Mouse (Mus musculus) layer of hippocampus, adult 11-12 months (tissue): ENCODE results near the gene Dnal4.

Source experiments
- DNase-seq: peaks from one replicate; pipeline ENCODE4 v3.0.0; 2022; ENCODE audit warnings: low spot score

Dnal4 gene

DNA sequence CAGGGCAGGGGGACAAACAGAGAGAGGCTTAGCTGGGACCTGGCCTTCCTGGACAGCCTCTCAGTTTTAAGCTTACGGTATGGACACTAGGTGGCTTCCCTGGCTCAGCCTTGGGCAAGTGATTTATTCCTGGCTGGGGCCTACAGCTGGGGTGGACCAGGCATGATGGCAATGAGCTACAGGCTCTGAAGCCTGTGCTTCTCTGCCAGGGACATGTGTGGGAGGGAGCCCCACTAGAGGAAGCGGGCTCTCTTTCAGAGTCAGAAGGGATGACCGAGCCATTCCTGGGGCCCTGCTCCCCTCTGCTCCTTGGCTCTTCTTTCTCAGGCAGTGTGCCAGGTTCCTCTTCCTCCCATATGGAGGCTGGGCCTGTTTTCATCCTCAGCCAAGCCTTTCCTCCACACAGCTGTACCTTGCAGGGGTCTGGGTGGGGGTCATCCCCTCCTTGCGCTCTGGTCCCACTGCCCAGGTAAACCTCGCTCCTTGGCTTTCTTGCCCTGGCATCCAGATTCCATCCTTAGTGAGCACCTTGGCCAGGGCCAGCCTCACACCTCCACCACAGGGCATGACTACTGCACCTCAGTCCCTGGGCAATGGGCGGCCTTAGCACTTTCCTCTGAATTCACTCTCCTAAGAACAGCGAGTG is 13.9 kb downstream of the Dnal4 start:
- no peak for DNase-seq

DNA sequence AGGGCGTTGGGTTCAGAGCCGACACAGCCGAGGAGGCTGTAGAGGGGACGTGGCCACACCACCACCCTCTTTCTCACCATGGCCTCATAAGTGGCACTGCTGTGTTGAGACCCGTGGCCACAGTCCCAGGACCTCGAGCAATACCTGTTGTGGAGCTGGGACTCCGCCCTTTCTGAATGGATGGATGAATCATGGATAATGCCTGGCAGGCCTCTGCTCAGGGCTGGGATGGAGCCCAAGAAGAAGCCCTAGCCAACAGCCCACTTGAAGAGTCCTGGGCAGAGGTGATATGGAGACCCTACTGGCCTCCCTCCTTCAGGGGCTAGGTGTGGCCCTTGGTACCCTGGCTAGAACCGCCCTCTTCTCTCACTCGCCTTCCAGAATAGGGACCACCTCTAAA is 14.6 kb downstream of the Dnal4 start:
- no peak for DNase-seq

DNA sequence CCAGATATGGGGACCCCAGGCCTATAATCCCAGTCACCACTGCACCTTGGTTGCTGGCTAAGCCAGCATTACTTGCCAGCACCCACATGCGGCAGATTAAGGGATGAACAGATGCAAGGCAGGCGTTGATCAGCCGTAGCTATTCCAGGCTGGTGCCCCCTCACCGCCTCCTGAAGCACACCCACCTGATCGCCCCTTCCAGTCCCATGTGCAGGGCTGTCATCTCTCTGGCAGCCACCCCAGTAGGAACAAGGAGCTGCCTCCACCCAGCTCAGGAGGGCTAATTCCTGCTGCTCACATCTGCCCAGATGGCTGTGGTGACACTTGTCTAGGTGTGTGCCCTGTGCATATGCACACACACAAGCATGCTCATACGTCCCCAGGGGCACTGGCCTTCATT is 16.7 kb downstream of the Dnal4 start:
- no peak for DNase-seq

DNA sequence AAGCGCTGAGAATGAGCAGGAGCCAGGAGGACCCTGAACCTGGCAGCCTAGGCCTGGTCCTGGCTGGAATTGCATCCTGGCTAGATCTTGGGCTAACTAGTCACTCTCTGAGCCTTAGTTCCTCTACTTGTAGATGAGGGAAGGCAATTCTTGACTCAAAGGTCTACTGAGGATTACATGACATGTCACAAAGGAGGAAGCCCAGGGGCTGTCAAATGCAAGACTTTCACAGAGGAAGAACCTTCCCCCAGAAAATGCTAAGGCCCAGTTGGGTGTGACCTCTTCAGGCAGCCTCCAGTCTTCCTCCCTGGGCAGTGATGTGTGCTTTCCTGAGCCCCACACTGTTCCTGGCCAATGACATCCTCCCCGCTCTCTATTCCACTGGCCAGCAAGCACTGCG is 20.5 kb downstream of the Dnal4 start:
- no peak for DNase-seq

DNA sequence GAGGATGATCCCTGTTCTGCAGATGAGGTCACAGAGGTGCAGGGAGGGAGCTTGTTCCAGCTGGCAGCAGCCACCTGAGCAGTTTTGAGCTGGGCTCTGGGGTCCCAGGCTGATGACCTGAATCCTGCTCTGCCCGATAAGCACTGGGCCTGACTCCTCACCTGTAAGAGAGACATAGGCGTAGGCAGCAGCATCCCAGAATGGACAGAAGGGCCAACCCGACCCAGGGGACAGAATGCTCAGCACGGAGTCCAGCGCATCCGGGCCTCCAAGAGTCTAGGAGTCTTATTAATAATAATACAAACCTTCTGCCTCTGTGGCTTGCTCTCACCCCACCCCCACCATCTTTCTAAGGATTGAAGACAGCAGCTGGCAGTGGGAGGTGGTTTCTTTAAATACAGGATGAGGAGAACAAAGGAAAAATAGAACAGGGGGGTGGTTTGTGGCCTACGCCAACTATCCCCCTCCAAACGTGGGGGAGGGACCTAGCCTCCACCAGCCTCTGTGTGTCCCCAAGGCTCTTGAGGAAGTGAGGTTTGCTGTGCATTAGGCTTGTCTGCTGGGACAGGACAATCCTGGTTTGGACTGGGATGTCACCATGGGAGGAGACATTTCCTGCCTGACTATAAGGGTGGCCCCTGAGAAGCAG is 21.5 kb downstream of the Dnal4 start:
- DNase-seq, result peak; percentile 41

DNA sequence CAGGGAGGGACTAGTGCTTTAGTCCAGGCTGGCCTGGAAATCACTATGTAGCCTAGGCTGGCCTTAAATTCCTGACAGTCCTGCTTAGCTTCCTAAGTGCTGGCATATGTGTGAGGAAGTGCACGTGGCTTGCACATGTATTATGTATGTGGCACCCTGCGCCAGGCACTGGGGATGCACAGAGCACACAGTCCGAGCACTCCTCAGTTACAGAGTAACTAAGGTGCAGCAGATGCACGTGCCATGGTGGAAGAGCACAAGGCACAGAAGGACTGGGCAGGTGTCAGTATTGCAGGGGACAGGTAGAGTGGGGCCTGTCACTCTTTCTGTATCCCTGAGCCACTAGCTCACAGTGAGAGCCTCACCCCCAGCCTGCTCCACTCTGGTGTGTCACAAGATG is 22.5 kb downstream of the Dnal4 start:
- no peak for DNase-seq

DNA sequence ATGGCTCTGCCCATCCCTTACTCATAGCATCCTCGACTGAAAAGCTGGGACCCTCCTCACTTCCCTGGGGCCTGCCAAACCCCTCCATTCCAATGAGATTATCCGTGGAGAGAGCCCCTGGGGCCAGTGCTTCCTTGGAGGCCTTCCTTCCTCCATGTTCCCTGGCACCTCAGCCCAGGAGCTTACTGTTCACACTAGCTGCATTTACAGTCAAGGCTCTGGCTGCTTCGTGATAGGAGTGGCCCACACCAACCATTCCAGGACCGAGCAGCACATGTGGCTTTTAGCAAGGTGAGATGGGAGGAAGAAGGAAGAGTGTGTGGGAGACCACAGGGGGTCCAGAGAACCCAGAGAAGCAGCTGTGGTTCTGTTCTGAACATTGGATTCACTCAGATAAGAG is 23.8 kb downstream of the Dnal4 start:
- no peak for DNase-seq

DNA sequence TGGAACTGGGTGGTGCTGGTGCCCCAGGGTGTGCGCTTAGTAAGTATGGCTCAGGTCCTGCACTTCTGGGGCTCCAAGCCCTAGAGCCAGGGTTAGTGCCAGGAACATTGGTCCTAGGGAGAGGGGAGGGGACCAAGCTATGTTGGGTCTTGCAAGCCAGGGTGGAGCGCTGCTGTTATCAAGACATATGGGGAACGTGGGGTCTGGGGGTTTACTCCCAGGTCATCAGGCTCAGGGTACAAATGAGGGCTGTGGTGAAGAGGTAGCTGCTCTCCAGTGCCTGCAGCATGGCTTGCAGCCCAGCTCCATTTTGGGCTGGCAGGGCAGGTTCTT is 24.3 kb downstream of the Dnal4 start:
- no peak for DNase-seq

DNA sequence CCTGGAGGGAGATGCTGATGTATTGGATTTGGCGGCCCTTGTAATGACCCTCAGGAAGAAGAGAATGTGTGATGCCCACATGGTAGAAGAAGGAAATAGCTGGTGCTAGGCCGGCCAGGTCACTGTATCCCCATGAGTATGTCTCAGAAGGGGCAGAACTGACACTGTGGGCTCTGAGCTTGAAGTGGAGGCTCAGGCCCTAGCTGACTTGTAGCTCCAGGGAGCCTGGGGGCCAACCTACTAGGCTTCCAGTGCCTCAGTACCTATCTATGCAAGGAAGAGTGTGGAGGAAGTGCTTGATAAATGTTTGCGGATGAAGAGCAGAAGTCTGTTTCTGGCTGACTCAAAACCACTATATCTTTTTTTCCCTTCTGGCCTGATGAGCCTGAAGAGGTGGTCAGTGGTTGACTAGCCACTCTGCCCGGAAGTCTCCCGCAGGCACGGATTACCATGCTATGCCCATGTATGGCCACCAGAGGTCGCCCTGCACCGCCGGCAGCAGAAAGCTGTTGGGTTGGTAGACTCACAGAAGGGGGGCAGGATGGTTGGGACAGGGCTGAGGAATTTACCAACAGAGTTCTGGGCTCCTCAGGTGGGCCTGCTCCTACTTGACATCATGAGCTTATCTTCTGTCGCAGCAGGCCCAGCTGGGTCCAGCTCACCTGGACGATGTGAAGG is 24.8 kb downstream of the Dnal4 start:
- peak; percentile 76 for DNase-seq

DNA sequence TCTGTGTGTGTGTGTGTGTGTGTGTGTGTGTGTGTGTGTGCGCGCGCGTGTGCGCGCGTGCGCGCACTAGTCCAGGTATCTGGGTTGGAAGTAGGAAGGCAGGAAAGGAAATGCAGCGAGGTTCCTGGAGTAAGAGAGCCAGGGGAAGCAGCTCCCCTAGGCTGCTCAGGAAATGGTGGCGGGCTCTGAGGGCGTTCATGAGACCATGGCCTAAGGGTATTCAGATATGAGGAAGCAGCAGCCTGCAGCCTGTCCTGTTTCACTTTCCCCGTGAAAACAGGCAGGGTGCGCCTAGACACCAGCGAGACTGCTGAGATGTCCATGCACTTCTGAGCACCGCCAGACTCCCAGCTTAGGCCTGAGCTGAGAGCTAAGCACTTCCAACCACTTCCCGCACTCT is 25.9 kb downstream of the Dnal4 start:
- peak; percentile 43 for DNase-seq

DNA sequence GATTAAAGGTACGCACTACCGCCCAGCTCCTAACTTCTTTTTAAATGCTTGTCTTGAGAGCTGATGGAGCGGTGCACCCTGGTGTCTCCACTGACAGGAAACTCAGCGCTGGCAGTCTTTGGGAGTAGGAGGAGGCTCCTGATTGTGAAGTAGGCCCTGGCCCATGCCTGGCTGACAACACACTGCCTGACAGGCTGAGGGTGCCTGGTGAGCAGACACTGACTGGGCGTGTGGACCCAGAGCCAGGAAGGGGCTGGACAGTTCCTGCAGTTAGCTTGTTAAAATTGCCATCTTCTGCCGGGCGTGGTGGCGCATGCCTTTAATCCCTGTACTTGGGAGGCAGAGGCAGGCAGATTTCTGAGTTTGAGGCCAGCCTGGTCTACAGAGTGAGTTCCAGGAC is 27.4 kb downstream of the Dnal4 start:
- DNase-seq, result no peak

DNA sequence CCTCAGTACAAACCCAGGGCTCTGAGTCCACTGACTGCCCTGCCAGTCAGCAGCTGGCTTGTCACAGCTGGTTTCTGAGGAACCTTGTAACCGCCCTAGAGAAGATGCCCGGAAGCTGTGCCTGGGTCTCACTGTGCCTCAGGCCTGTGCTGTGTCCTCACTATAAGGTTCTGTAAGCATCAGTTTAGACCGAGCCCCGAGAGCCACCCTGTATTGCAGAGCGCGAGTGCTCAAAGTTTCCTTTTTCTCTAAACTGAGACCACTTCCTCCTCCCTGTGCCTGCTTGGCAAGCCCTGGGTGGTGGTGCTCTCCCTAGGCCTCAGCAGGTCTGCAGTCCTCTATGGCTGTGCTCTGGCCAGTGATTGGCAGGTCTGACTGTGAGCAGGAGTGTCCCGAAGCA is 28.5 kb downstream of the Dnal4 start:
- no peak for DNase-seq

DNA sequence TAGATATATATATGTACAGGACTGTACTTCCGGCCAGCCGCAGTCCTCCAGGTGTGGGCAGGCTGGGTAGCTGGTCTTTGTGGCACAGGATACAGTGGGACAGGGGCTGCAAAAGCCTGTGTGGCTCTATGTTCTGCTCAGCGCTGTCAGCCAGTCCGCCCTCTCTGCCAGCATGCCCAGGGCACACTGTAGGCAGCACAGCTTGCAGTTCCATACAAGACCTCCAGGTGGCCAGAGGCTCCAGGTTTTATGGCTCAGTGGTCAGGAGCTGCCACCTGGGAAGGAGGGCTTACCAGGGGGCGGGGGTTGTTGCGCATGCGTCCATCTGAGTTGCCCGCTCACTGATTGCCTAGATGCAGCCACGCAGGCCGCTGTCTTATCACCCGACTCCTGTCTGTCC is 29.7 kb downstream of the Dnal4 start:
- DNase-seq, result no peak

DNA sequence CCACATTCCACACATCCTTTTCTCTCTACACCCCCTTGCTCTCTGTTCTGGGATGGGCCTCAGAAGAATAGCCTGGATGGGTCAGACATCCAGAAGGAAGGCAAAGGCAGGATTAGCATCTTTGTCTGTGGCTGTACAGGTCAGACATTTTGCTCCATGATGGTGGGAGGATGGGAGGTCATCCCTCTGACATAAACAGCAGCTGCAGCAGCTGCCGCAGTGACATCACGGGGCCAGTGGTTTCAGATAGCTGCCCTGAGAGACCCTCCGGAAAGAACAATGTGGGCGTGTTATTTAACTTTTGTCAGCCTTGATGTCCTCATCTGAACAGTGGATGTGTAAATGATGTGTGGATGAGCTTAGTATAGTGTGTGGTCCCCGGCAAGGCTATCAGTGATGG is 31.8 kb downstream of the Dnal4 start:
- DNase-seq, result no peak

DNA sequence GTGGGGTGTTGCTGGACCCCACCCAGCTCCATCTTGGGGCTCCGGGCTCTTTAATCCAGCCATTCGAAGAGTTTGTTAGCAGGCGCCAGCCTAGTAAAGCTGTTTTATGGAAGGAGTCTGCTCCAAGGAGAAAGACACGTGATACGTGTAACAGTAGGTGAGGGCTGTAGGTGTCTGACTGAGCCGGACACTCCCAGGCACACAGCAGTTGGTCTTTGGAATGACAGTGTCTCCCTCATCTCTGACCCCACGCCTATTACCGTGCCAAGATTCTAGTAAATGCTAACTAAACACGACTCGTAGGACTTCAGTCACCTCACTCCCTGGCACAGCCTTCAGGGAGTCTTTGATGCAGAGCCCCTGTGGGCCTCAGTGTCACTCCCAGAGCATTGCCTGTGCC is 32.3 kb downstream of the Dnal4 start:
- DNase-seq, result no peak

DNA sequence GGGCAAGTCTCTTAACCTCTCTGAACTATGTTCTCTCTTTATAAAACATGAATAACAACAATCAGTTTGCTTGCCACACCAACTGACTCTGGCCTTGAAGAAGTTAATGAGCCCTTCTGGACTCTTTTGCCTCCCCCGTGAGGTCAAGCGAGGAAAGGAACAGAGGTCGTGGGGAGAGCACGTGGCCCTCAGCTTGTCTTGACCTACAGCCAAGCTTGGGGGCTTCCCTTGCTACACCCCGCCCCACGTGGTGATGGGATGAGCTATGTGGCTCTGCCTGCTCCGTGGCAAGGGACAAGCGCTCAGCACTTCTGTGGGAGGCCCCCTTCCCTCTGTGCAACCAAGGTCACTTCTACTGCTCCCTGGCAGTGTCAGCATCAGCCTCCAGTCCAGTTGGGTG is 32.9 kb downstream of the Dnal4 start:
- DNase-seq, result no peak

DNA sequence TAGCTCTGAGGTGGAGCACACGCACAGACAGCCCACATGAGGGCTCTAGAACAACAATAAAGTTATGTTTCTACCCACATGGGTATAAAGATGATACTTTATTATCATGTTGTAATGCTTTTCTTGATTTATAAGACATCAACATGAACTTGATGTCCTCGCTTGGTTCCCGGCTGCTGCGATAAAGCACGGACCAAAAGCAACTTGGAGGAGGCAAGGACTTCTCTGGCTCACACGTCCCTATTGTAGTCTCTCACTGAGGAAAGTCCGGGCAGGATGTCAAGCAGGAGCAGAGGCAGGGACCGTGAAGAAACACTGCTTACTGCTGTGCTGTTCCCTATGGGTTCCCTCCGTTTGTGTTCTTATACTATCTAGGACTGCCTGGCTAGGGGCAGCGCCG is 33.6 kb downstream of the Dnal4 start:
- no peak for DNase-seq

DNA sequence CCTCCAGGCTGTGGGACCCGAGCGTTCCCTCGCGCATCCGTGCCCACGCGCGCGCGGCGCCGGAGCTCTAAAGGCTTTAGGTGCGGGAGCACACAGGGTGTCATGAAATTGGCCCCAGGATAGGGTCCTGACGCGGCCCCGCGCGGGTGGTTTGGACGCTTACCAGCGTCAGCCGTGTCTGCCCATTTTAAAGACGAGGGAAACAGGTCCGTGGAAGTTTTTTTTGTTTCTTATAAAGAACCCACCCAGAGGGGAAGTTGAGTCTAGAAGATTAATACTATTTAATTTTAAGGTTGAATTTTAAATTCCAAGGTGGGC is 35.0 kb downstream of the Dnal4 start:
- DNase-seq, result no peak

DNA sequence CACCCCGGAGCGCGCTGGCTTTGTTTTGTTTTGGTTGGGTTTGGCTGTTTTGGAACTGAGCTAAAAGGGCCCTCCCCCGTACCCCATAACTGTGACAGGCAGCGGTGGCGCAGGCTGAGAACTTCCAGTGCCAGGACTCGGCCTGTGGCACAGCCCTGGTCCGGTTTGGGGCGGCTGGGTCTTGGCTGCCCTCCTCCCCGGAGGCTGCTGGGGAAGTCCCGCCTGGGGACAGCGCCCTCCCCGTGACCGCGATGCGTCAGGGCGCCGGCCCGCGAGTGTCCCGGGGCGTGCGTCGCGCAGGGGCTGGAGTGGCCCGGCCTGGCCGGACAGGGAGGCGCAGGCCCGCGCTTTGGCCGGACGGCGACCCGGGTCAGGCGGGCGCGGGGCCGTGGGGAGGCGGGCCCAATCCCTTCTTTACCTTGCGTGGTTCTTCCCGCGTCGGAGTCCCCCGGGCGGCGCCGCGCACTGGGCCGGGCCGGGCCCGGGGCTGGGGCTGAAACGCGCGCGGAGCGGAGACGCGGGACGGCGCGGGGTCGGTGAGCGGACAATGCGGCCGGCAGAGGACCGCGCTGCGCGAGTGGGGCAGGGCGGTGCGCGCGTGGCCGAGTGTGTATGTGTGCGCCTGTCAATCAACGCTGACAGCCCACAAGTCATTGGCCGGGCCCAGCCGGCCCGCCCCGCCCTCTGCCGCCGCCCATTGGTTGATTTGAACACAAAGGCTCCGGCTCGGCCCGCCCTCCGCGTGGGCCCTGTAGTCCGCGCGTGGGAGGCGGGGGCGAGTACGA is 35.5 kb downstream of the Dnal4 start, which contains the start of gene Sun2:
Sun2 (minus strand) TSS at position 616 of the 785 bp plus-strand sequence.
- peak; percentile 93 for DNase-seq

DNA sequence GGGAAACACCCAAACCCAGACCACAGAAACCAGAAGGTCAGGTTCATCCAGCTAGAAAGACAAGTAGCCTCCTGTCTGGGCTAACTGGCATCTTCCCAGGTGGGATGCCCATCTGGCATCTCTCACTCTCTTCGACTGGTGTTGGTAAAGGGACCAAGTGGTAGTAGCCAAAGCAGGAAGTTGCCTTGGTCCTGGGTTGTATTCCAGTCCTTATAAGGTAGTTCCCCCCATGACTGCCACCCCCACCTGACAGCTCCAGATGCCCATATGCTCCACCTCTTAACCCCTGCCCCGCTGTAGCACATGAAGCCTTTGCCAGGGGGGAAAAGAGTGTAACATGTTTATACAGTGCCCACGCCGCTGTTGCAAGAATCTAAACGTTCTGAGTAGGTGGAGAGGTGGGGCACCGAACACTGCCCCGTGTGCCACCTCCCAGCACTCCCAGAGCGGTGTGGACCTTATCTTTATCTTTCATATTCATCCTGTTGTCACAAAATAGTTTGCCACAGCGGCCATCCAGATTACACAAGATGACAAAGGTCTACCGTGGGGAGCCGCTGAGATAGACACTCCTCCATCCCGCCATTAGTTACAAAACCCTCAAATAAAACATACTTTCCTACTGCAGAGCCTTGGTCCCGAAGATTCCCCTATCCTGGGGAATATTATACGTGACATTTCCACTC is 36.3 kb downstream of the Dnal4 start:
- DNase-seq, result no peak

DNA sequence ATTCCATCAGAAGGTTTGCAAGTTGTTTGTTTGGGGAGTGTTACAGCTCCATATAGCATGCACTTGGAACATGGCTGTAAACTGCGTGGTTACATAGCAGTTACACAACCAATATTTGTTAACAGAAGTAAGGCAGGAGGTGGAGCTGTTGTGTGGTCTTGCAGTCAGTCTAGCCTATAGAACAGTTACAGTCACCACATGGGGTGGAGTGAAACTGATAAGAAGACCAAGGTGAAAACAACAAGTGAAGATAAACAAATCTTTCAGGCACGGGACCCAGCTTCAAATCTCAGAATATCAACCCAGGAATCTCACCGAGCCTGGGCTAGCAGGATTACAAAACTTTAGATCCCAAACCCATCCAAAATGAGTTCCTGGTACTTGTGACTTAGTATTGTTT is 36.9 kb downstream of the Dnal4 start:
- no peak for DNase-seq

DNA sequence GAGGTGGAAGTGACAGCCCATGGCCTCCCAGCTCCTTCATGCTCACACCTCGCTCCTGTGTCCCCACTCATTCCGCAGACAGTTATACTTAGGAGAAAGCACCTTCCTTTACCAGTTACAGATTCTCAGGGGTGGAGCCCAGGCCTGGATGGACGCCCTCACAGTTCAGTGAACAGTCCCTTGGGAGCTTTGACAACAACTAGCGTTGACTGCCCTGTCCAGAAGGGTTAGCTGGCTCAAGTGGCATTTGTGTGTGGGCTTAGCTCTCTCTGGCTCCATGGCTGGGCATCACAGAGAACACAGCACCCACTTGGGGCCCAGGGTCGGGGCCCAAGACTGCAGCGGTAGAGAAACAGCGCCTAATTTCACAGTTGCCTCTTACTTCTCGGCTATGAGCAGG is 43.3 kb downstream of the Dnal4 start:
- no peak for DNase-seq

DNA sequence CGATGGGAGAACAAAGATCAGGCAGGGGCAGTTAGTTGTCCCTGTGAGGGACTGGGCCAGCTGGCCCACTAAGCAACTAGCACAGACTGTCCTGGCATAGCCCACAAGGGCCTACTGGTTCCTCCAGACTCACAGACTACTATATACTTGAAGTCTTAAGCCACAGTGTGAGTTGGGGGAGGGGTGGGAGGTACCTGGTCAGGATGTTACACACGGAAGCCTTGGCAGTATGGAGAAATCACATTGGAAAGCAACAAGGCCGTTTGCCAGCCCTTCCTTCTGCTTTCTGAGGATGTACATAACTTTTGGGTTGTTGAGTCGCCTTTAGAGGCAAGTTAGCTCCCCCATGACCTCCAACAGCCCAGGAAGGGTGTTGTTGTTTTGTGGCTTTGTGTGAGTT is 44.0 kb downstream of the Dnal4 start:
- no peak for DNase-seq
